Mouse (Mus musculus): ENCODE results near the gene Per3.

Gene Per3

GRCm38 (mm10) chr4:151044037-151044943 is at the start of gene Per3:
Per3 (minus strand) TSS chr4:151044665.
- DNase-seq = peak; percentile 97

- DNase-seq = no peak
Observed at GRCm38 (mm10) chr4:151089270-151089669, 44.8 kb upstream of the Per3 start, which contains the start of gene Gm13090. Gm13090 (plus strand) TSS chr4:151089570.

- no peak for DNase-seq
Observed at GRCm38 (mm10) chr4:151088819-151089218, 44.4 kb upstream of the Per3 start.

- no peak for DNase-seq
Observed at GRCm38 (mm10) chr4:151087358-151087757, 42.9 kb upstream of the Per3 start.

GRCm38 (mm10) chr4:151083027-151083426 is 38.6 kb upstream of the Per3 start:
- DNase-seq = no peak

GRCm38 (mm10) chr4:151081977-151082376 is 37.5 kb upstream of the Per3 start:
- DNase-seq = no peak

- no peak for DNase-seq
Observed at GRCm38 (mm10) chr4:151081355-151081754, 36.9 kb upstream of the Per3 start.

- no peak for DNase-seq
Observed at GRCm38 (mm10) chr4:151074817-151075216, 30.4 kb upstream of the Per3 start.

- peak; percentile 78 for DNase-seq
Observed at GRCm38 (mm10) chr4:151073108-151073744, 28.8 kb upstream of the Per3 start.

GRCm38 (mm10) chr4:151070962-151071361 is 26.5 kb upstream of the Per3 start:
- no peak for DNase-seq

- DNase-seq = no peak
Observed at GRCm38 (mm10) chr4:151068751-151069150, 24.3 kb upstream of the Per3 start.

- no peak for DNase-seq
Observed at GRCm38 (mm10) chr4:151059566-151059965, 15.1 kb upstream of the Per3 start.

- DNase-seq = no peak
Observed at GRCm38 (mm10) chr4:151058634-151059033, 14.2 kb upstream of the Per3 start.

- peak; percentile 100 for DNase-seq
Observed at GRCm38 (mm10) chr4:151057347-151058321, 13.2 kb upstream of the Per3 start, which contains the start of gene Vamp3. Vamp3 (minus strand) TSS chr4:151057963.

- no peak for DNase-seq
Observed at GRCm38 (mm10) chr4:151051162-151051561, 6.7 kb upstream of the Per3 start.

- no peak for DNase-seq
Observed at GRCm38 (mm10) chr4:151046524-151046923, 2.1 kb upstream of the Per3 start.

GRCm38 (mm10) chr4:151044944-151045570 is 592 bp upstream of the Per3 start:
- no peak for DNase-seq

GRCm38 (mm10) chr4:151043281-151043680 is 1.2 kb downstream of the Per3 start:
- no peak for DNase-seq

- DNase-seq = no peak
Observed at GRCm38 (mm10) chr4:151041506-151041905, 3.0 kb downstream of the Per3 start.

- DNase-seq = no peak
Observed at GRCm38 (mm10) chr4:151037800-151038199, 6.7 kb downstream of the Per3 start.

- DNase-seq = no peak
Observed at GRCm38 (mm10) chr4:151036521-151036920, 7.9 kb downstream of the Per3 start.

GRCm38 (mm10) chr4:151027001-151027400 is 17.5 kb downstream of the Per3 start:
- peak; percentile 77 for DNase-seq

All from embryo, embryonic 11 days (tissue).